Mouse (Mus musculus) kidney, adult 11 months (tissue): ENCODE data around the gene Dusp5.
A peak's percentile ranks its signal among the peaks of the same experiment; 100 is the strongest.

Source experiments
- DNase-seq: peaks from one replicate; pipeline ENCODE4 v3.0.0; 2022

Gene Dusp5

DNA sequence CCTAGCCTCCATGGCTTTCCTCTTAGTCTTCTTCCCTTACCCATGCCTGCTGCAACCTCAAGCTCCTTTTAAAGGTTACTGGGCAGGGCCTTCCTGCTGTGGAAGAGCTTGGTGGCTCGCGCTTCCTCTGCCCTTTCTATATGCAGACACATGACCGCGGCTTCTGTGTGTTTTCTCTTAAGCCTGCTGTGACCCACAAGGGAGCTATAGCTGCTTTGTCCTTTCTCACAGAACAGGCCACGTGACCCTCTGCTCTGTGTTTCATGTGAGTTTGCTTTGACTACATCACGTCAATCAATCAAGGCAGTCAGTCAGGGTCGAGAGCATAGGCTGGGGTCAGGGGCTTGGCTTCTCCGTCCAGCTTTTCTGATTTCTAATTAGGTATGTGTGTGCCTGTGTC, 18.7 kb downstream of the Dusp5 start:
- no peak for DNase-seq

DNA sequence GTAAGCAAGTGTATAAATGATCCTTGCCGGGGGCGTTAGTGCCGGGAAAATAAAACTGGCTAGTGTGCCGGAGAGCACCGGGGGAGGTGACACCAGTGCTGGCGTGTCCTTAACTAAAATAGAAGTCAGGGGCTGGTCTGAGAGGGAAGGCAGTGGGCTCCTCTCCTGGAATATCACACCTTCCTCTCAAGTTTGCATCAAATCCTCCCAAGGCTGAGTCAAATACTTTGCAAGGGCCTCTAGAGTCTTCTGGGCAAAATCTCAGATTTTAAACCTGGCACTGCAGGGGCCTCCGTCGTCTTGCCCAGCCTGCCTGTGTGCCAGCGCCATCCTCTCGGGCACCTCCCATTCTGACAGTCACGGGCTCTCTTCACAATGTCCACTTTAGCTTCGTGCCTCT, 22.1 kb downstream of the Dusp5 start:
- no peak for DNase-seq

DNA sequence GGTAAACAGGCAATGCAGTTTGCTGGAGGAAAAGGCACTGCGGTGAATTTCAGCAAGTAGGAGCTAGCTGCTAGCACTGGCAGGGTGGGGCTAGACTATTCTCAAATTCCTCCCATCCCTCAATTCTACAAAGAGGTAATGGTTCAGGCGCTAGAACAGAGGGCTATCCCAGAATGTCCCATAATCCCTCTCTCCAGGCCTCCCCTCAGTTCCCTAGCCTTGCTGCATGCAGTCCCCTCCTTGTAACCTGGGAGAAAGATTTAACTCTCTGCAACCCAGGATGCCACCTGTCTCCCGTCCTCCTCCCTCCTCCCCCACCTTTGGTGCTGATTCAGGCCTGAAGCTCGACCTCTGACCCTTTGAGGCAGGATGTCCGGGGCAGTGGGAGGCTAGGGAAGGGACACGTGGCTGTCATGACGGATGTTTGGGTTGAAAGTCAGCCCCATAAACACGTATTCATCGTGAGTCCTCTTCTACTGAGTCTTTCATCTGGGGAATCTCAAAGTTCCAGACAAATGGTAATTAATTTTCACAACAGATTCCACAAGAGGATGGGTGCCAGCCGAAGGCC, 23.4 kb downstream of the Dusp5 start:
- no peak for DNase-seq

DNA sequence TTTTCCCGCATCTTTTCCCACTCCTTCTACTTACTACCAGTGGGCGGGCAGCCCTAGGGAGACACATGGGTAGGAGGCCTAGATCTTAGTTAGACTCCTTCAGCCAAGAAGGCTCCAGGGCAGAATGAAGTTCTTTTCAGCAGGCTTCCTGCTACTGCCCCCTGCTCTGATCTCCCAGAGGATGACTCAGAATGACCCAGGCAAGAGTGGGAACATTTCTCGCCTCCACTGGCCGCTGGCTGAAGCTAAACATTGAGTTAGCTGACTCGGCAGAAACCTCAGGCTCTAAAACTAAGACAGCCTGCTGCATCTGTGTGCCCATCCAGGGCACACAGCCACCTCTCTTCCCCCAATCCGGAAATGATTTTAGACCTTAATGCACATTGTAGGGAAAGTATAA, 23.9 kb downstream of the Dusp5 start:
- no peak for DNase-seq

- DNase-seq, result peak; percentile 57
Observed at GRCm38 (mm10) chr19:53554402-53554801, 25.5 kb downstream of the Dusp5 start.

GRCm38 (mm10) chr19:53554981-53555616, 26.2 kb downstream of the Dusp5 start:
- DNase-seq, result no peak

- no peak for DNase-seq
Observed at GRCm38 (mm10) chr19:53556841-53557240, 27.9 kb downstream of the Dusp5 start.

DNA sequence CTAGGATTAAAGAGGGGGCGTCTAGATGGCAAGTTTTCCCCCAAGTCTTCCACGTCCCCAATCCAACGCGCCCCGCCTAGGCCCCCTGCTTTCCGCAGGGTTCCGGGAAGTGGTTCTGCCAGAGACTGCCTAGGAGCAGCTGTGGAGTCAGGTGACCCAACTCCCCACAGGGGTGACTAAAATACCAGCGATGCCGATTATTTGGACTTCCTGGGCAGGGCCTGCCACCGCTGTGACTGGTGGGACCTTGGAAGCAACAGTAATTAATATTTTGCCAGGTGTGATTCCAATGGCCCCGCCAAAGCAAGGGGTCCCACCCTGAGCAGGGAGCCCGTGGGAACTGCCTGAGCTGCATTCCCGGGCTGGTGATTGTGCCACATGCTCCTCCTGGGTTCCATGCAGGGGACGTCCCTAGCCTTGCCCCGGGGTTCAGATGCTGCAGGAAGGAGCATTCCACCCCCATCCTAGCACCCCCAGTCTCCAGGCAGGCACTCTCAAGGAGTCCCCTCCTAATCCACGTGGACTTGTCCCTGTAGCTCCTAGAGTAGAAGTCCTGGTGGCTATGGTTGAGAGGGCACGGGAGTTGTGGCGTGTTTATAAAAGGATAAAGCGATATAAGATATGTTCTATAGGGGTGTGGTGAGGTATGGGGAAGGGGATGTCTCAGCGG, 28.5 kb downstream of the Dusp5 start:
- no peak for DNase-seq

GRCm38 (mm10) chr19:53560436-53560835, 31.5 kb downstream of the Dusp5 start:
- DNase-seq, result no peak

GRCm38 (mm10) chr19:53564174-53564573, 35.3 kb downstream of the Dusp5 start:
- peak; percentile 76 for DNase-seq

GRCm38 (mm10) chr19:53565565-53566277, 36.8 kb downstream of the Dusp5 start:
- no peak for DNase-seq

- no peak for DNase-seq
Observed at GRCm38 (mm10) chr19:53567864-53568263, 39.0 kb downstream of the Dusp5 start.

- DNase-seq, result no peak
Observed at GRCm38 (mm10) chr19:53568553-53568952, 39.6 kb downstream of the Dusp5 start.

DNA sequence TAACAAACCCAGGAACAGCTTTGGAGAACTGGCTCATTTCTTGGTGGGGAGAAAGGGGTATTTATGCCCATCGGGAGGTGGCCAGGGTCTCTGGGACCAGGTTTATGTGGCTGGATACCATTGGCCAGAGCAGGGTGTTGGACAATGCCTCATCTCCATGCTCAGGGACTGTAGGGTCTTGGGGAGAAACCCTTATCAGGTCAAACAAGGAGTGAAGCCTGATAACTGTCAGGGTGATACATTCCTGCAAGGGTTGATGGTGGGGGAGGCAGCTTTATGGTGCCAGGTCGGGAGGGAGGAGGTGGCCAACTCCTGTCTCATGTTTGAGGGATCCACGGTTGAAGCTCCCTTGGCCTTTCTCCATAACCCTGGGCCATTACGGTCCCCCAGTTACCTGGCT, 42.1 kb downstream of the Dusp5 start:
- DNase-seq, result no peak

DNA sequence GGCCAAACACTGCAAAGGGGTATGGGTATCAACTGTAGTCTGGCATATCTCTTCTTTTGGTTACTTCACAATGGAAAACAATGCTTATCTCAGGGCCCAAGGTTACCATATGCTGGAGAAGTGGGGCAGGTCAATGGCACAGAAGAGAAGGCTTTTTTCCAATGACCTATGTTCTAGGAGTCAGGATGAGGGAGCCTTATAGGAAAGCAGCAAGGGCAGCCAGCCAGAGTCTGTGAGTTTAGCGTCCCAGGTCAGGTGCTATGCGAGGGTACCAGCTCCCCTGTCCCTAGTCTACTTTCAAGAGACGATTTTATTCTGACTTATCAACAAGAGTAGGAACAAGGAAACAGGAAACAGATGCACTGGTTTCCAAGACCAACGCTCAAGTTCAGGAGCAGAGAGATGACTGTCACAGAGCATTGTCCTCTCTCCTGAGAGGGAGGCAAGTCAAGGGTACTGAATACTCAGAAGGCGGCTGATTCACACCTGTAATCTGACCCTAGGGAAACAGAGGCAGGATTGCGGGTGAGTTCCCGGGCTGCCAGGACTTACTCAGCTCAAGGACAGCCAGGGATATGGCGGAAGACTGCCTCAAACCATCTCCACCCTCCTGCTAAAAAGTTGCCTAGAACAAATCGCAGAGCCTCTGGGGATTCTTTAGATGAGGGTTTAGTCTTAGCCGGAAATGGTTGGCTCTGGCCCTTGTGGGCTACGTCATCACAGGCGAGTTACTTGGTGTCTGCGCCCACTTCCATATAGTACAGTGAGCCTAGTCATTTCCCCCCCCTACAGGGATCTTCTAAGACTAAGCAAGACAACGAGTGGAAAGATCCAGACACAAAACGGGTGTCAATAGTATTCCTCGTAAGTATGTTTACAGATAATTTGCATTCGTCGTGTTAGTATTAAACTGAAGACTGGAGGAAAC, 42.9 kb downstream of the Dusp5 start:
- no peak for DNase-seq

DNA sequence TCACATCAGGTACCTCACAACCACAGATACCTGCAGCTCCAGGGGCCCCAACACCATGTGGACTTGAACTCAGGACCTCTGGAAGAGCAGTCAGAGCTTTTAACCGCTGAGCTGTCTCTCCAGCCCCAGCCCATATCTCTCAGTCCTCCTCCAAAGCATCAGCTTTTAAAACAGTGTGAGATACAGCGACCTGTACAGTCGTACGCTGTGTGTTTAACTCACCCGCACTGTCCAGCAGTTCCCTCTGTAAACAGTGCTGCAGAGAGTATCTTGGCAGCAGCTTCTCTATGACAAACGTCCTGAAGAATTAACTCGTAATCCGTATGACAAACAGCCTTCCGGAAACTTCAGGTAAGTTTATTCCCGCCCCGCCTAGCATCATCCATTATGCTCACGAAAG, 43.7 kb downstream of the Dusp5 start:
- DNase-seq, result no peak

GRCm38 (mm10) chr19:53573151-53573550, 44.2 kb downstream of the Dusp5 start:
- no peak for DNase-seq

GRCm38 (mm10) chr19:53574131-53574530, 45.2 kb downstream of the Dusp5 start:
- DNase-seq, result no peak

GRCm38 (mm10) chr19:53574546-53574945, 45.6 kb downstream of the Dusp5 start:
- DNase-seq, result no peak

DNA sequence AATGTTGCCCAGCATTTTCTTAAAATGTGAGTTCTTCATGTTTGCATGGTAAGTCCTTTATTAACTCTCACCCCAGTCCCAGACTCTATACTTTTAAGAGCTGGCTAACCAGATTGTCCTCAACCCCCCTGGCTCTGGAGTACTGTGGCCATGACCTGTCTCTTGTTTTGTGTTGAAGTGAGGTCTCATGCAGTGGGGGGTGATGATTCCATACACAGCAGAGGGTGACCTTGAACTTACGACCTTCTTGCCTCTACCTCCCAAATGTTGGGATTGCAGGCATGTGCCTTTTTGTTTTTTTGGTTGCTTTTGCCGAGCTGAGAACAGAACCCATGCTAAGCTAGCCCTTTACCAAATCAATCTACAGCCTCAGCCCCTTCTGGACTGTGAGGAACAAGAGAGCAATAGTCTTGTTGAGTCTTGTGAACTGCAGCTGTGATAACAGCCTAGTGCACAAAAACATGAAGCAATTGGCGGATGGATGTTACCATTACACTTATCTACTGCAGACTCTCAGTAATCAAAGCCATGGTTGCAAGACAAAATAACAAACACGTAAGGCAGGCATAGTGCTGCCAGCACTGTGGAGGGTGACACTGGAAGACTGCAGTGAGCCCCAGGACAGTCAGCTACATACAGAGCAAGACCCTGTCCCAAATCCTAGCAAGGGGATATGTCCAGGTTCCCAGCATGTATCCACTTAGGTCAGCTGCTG, 46.5 kb downstream of the Dusp5 start:
- no peak for DNase-seq

DNA sequence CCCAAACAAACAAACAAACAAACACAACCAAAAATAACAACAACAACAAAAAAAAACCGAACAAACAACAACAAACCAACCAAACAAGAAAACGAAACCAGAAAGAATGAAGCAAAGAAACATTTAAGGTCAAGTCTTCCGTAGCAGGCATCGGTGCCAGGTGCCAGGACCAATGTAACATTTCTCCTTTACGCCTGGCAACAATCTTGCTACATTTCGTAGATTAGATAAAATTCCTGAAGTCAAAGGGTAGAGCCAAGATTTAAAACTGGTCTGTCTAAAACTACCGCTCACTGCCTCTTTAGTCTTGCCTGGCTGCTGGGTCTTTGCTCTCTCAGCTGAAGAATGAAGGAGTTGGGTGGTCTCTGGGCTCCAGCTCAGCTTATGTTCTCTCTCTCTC, 47.2 kb downstream of the Dusp5 start:
- no peak for DNase-seq
